Mouse (Mus musculus): ENCODE measurements around the gene Gm49486. TPM values are rescaled to one million over a fixed set of nuclear protein-coding genes. Genes with fewer than 3 reads are reported as not detected.
"Not testable (repeated sequence)": the region's sequence is repeated elsewhere in the genome, so short reads cannot be mapped to it uniquely, and the experiment has no call there.

The Gm49486 gene
- total RNA-seq, 2 experiments from 2014 or later, result 0.94 to 0.98 TPM

- no peak for DNase-seq (ENCODE audit: extremely low spot score in 1 of 2, low spot score in 1 of 2)
Measured at GRCm38 (mm10) chr15:79223641-79224040, 5.5 kb upstream of the Gm49486 start.

GRCm38 (mm10) chr15:79224685-79225084, 4.5 kb upstream of the Gm49486 start:
- peak; percentile 78 to 90 for DNase-seq (ENCODE audit: extremely low spot score in 1 of 2, low spot score in 1 of 2)

DNA sequence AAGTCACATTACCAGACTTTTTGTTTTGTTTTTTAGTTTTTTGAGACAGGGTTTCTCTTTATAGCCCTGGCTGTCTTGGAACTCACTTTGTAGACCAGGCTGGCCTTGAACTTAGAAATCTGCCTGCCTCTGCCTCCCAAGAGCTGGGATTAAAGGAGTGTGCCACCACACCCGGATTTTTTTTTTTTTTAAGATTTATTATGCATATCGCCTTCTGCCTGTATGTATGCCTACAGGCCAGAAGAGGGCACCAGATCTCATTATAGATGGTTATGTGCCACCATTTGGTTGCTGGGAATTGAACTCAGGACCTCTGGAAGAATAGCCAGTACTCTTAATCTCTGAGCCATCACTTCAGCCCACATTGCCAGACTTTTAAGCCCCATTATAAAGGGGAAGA, 3.4 kb upstream of the Gm49486 start:
- not testable (repeated sequence) for DNase-seq (ENCODE audit: extremely low spot score in 1 of 2, low spot score in 1 of 2)

DNA sequence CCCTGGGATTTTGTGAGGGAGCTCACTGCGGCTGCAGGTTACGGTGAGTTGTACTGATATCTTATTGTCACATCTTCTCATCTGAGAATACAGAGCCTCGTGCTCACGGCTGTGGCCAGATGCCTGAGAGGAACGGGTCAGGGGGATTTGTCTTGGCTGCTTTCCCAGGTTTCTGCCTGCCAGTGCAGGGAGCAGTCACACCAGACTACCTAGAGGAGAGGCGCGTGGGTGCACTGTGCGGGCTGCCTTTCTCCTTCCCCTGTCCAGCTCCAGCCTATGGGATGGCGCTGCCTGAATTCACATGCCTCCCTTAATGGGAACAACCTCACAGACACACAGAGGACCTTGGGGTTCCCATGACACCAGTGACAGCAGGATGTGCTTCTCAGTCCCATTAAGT, 6.1 kb downstream of the Gm49486 start:
- no peak for DNase-seq (ENCODE audit: extremely low spot score in 1 of 2, low spot score in 1 of 2)

DNA sequence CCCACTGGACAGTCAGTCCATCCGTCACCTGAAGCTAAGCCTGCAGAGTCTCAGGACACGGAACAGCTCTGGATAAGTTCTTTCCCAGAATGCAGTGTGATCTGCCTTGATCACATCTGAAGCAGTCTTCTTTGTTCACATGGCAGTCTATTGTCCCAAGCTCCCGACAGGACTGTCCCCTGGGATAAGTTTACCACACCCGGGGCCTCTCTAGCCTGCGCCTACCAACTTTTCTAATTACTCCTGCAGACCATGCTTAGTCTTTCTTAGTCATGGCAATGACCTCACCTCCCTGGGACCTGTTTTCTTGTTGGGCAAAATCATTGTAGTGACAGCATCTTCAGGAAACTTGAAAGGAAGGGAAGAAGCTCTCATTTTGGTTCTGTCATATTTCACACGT, 8.8 kb downstream of the Gm49486 start:
- DNase-seq (ENCODE audit: extremely low spot score in 1 of 2, low spot score in 1 of 2), result no peak

DNA sequence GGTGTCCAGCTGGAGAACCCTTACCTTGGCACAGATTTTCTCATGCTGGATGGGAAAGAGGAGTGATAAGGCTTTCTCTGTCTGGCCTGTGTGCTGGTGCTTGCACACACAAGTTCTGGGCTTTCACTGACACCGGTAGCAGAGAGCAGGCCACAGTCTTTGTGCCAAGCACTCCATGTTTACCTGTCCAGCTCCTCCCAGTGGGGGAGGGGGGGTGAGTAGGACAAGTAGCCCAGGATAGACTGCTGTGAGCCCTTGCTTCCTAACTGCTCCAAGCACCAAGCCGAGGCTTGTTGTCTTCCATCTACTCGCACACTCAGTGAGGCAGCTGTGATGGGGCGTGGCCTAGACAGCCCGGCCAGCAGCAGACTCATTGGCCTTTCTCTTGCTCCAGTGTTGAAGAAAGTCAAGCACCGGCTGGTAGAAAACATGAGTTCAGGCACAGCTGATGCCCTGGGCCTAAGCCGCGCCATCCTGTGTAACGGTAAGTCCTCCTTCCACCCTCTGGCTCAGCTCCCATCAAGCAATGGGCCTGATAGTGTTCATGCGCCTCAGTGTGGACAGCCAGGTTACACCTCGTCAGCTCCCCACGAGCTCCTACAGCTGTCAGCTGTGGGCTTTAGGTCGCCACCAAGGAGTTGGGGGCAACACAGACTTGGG, 13.5 kb downstream of the Gm49486 start:
- no peak for DNase-seq (ENCODE audit: extremely low spot score in 1 of 2, low spot score in 1 of 2)

DNA sequence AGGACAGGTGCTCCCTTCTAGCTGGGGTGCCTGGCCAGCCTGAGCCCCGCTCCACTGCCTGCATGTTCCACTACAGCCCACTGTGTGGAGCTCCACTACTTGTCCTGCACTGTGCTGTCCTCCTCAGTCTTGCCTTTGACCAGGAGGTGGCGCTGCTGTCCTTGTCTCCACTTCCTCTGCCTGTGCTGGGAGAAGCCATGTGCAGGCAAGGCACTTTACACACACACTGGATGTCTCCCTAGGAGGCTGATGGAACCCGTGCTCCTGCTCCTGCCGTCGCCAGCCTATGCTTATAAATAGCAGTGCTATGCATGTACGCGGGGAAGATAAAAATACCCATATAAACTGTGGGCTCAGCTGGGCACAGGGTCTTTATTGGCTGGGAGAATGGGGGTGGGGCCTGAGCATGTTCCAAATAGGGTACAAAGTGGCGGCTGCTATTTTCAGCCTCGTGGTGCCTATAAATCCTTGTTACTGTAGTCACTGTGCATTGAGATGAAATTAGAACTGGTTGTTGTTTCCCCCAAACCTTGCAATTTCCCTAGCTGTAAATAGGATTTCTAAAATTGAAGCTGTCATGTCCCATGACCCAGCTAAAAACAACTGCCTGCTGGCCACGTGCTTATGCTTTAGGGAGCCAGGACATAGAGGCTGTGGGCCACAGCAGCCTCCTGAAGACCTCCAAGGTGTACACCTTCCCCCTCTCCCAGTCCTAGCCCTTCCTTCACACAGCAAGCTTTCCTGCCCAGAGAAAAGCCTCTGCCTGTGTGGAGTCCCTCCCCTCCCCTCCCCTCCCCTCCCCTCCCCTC, 14.2 kb downstream of the Gm49486 start:
- DNase-seq (ENCODE audit: extremely low spot score in 1 of 2, low spot score in 1 of 2), result peak; percentile 97 to 99

DNA sequence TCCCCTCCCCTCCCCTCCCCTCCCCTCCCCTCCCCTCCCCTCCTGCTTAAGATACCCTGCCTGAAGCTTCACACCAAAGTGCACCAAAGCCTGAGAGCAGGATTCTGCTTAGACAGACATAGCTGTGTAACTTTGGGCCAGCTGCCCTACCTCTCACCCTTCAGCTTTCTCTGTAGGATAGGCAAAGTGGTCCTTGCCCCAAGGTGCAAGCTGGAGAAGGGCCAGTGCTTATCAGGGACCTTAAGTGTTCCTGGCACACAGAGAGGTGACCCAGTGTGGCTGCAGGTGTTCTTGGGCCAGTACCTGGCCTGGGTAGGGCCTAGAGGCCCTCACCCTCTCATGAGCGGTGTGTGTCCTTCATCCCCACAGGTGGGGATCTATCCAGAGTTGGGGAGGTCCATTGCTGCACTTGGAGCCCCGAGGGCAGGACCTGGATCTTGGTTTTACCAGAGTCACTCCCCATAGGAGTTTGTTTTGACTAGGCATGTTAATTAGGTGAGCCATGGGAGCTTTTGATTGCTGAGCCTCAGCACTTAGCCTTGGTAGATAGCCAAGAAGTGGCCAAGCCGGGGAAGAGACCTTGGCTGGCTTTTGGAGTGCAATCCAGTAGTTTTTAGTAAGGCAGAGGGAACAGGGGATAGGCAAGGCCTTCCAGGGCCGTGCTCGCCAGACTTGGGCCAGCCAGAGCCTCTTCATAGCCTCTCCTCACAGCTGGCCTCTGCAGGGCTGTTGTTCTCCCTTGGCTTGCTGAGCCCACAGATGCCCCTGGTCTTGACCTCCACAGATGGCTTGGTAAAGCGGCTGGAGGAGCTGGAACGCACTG, 15.1 kb downstream of the Gm49486 start:
- no peak for DNase-seq (ENCODE audit: extremely low spot score in 1 of 2, low spot score in 1 of 2)

DNA sequence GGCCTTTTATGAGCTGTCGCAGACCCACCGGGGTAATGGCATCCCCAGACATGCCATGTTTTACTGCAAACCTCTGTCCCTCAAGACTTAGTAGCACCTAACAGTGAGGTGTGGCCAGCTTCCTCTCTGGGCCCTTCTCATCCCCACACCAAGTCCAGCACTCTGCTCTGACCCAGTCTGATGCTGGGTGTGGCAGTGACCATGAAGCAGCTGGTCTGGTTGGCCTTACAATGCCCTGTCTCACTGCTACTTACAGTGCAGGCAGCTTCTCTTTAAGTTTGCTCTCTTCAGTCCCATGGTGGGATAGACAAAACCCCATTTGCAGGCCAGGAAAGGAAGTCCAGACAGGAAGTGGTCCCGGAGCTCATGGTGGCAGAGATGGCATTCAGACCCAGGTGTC, 16.1 kb downstream of the Gm49486 start:
- no peak for DNase-seq (ENCODE audit: extremely low spot score in 1 of 2, low spot score in 1 of 2)

DNA sequence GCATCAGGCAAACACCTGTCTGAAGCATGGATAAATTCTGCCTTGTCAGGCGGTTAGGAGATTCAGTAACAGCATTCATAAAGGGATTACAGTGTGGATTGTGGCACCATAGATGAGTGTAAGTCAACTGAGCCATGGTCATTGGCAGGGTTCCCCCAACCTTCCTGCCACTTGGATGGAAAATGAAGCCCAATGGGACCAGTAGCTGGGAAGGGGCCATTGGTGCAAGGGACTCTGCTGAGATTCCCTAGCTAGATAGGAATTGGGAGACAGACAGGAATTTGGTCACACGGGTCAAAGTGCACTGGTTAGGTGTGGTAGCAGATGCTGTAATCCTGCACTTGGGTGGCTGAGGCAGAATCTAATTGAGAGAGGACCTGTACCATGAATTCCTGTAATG, 21.0 kb downstream of the Gm49486 start:
- no peak for DNase-seq (ENCODE audit: extremely low spot score in 1 of 2, low spot score in 1 of 2)

- no peak for DNase-seq (ENCODE audit: extremely low spot score in 1 of 2, low spot score in 1 of 2)
Measured at GRCm38 (mm10) chr15:79251168-79251567, 22.0 kb downstream of the Gm49486 start.

GRCm38 (mm10) chr15:79251781-79252491, 22.7 kb downstream of the Gm49486 start:
- peak in 1 of 2 experiments; percentile 40 for DNase-seq (ENCODE audit: extremely low spot score in 1 of 2, low spot score in 1 of 2)

GRCm38 (mm10) chr15:79252580-79252979, 23.4 kb downstream of the Gm49486 start:
- DNase-seq (ENCODE audit: extremely low spot score in 1 of 2, low spot score in 1 of 2), result no peak

DNA sequence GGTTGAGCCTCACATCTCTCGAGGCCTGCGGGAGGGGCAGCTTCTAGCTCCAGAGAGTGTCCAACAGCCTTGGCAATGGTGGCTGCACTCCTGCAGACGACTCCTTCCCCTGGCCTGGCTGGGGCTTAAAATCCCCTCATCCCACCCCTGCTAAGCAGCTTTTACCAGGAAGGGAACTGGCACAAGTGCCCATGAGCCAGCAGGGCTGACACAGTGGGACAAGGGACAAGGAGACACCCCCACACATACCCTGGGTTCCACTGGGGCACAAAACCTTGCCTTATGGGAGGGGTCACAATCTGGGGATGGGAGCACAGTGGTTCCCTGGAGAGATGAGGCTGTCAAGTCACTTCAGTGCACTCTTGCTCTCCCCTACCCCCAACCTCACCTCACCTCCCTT, 25.5 kb downstream of the Gm49486 start, which contains the start of gene Slc16a8:
Slc16a8 (minus strand) TSS at position 101 of the 400 bp plus-strand sequence.
- no peak for DNase-seq (ENCODE audit: extremely low spot score in 1 of 2, low spot score in 1 of 2)

DNA sequence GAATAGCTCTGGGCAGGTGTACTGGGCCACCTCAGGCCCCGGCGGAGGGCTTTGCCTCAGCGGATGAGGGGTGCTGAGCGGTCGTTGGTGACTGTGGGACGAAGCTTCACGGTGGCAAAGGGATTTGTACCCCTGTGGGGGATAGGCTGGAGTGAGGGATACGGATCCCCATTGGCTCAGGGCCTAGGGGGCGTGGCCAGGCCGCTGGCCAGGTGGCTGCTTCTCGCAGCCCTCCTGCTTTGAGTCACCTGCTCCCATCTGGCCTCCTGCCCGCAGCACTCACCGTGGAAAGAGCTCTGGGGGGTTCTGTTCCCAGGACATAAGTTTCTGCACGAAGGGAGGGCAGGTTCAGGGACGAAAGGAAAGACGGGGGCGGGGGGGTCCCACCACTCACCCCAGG, 29.3 kb downstream of the Gm49486 start:
- no peak for DNase-seq (ENCODE audit: extremely low spot score in 1 of 2, low spot score in 1 of 2)

GRCm38 (mm10) chr15:79261095-79261725, 32.0 kb downstream of the Gm49486 start:
- DNase-seq (ENCODE audit: extremely low spot score in 1 of 2, low spot score in 1 of 2), result no peak

GRCm38 (mm10) chr15:79261757-79262156, 32.6 kb downstream of the Gm49486 start:
- no peak for DNase-seq (ENCODE audit: extremely low spot score in 1 of 2, low spot score in 1 of 2)

DNA sequence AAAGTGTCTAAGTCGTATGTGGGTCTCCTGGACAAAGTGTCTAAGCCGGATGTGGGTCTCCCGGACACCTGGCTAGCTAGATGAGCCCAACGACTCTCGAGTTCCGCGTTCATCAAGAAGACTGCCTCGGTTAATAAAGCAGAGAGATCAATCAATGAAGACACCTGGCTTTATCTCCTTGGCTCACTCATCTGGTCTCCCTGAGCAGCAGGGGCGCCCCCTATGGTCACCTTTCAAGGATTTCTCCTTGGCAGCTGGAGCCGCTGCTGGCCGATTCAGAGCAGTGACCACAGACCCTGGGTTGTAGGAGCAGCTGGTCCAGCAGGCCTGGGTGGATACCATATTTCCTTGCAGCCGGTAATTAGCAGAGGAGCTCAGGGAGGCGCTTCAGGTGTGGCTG, 33.2 kb downstream of the Gm49486 start:
- DNase-seq (ENCODE audit: extremely low spot score in 1 of 2, low spot score in 1 of 2), result no peak

- DNase-seq (ENCODE audit: extremely low spot score in 1 of 2, low spot score in 1 of 2), result no peak
Measured at GRCm38 (mm10) chr15:79262786-79263309, 33.7 kb downstream of the Gm49486 start.

GRCm38 (mm10) chr15:79263726-79264125, 34.5 kb downstream of the Gm49486 start:
- no peak for DNase-seq (ENCODE audit: extremely low spot score in 1 of 2, low spot score in 1 of 2)
